Mouse (Mus musculus) limb, embryonic 14.5 days (tissue): ENCODE data around the gene Olfr477. TPM values are rescaled to one million over a fixed set of nuclear protein-coding genes. Genes with fewer than 3 reads are reported as not detected.
"Not testable (repeated sequence)": the region's sequence is repeated elsewhere in the genome, so short reads cannot be mapped to it uniquely, and the experiment has no call there.

Source experiments
- ATAC-seq: fragments of 200-750 bp; cut with Nextera tagmentation; 2 replicates; pipeline ENCODE4 v1.8.0; 2017; ENCODE audit warnings: low read depth, moderate number of reproducible peaks, moderate TSS enrichment; ENCODE audit not compliant: low FRiP score
- DNase-seq: peaks from one replicate; pipeline ENCODE4 v3.0.0-alpha.2; 2015; ENCODE audit warnings: low spot score
- H3K27ac ChIP-seq: fragments of 300-500 bp; sonication (generic); replicated peaks from 2 replicates; pipeline ENCODE4 v1.5.1; 2014; ENCODE audit warnings: low read depth, mild to moderate bottlenecking, low read length, moderate library complexity, mixed read lengths
- H3K27me3 ChIP-seq: fragments of 300-500 bp; sonication (generic); 2 replicates; pipeline ENCODE4 v1.6.1; 2014; ENCODE audit warnings: low read length, mixed read lengths; ENCODE audit not compliant: control insufficient read depth, insufficient read depth
- H3K36me3 ChIP-seq: fragments of 300-500 bp; sonication (generic); 2 replicates; pipeline ENCODE4 v1.6.1; 2014; ENCODE audit warnings: mild to moderate bottlenecking, low read length, moderate library complexity, mixed read lengths; ENCODE audit not compliant: control insufficient read depth, insufficient read depth
- H3K4me1 ChIP-seq: fragments of 300-500 bp; sonication (generic); 2 replicates; pipeline ENCODE4 v1.6.1; 2014; ENCODE audit warnings: antibody characterized with exemption, low read length, mixed read lengths; ENCODE audit not compliant: control insufficient read depth, insufficient read depth
- H3K4me2 ChIP-seq: fragments of 300-500 bp; sonication (generic); replicated peaks from 2 replicates; pipeline ENCODE4 v1.6.1; 2014; ENCODE audit warnings: low read depth, mild to moderate bottlenecking, low read length, moderate library complexity; ENCODE audit not compliant: severe bottlenecking
- H3K4me3 ChIP-seq: fragments of 300-500 bp; sonication (generic); replicated peaks from 2 replicates; pipeline ENCODE4 v1.5.1; 2014; ENCODE audit warnings: low read length
- H3K9ac ChIP-seq: fragments of 300-500 bp; sonication (generic); 2 replicates; pipeline ENCODE4 v1.6.1; 2014; ENCODE audit warnings: mild to moderate bottlenecking, low read depth, low read length, moderate library complexity; ENCODE audit not compliant: severe bottlenecking
- H3K9me3 ChIP-seq: fragments of 300-500 bp; sonication (generic); 2 replicates; pipeline ENCODE4 v1.6.1; 2016; ENCODE audit warnings: low read length; ENCODE audit not compliant: control insufficient read depth
- POLR2A ChIP-seq: fragments of 200-500 bp; IDR thresholded peaks from 2 replicates; pipeline ENCODE4 v1.8.0; 2012; ENCODE audit warnings: inconsistent platforms, mild to moderate bottlenecking, moderate library complexity, borderline replicate concordance; ENCODE audit not compliant: insufficient read depth, insufficient read length; ENCODE audit errors: extremely low read depth
- WGBS: fragments of 180-500 bp; shearing (Covaris S2); extraction: QIAGEN DNeasy Blood & Tissue Kit; methylation state at CpG from one replicate; pipeline ENCODE4 v1.1.7; 2014; 5-methylcytosine and 5-hydroxymethylcytosine counted together
- polyA plus RNA-seq, 2 experiments: library from polyadenylated mRNA; depleted of rRNA in 1 of 2; stranded (reverse) in 1 of 2; unstranded in 1 of 2; fragments of >200 nt; fragmentation: Nextera tagmentation in 1 of 2; extraction: Ambion mirVana in 1 of 2; gene quantifications; 2 replicates each; pipeline versions ENCODE4 v1.2.1 to v1.2.3; 2012 to 2014

Olfr477 gene
- polyA plus RNA-seq (2012; rRNA removed) (not detected in 2 replicates), polyA plus RNA-seq (2014; fragmentation: Nextera tagmentation; extraction: Ambion mirVana) (not detected in 2 replicates)

GRCm38 (mm10) chr7:107986393-107986792 is at the start of gene Olfr477:
Olfr477 (plus strand) TSS chr7:107986693.
- Histone ChIP-seq H3K4me3 (no peak within 1 kb of the TSS), H3K36me3 (no peaks in the 10 kb centered on the region), H3K27ac (no peak within 1 kb of the TSS), H3K4me1 (no peaks in the 10 kb centered on the region), H3K27me3 (no peaks in the 10 kb centered on the region), H3K4me2 (no peak within 1 kb of the TSS), H3K9me3 (no peaks in the 10 kb centered on the region), H3K9ac (no peak within 1 kb of the TSS)
- 74% methylated on average over 2 of the region's 2 CpGs for WGBS
- DNase-seq: no peak
- no peak for ATAC-seq
- TF ChIP-seq POLR2A: no peak

DNA sequence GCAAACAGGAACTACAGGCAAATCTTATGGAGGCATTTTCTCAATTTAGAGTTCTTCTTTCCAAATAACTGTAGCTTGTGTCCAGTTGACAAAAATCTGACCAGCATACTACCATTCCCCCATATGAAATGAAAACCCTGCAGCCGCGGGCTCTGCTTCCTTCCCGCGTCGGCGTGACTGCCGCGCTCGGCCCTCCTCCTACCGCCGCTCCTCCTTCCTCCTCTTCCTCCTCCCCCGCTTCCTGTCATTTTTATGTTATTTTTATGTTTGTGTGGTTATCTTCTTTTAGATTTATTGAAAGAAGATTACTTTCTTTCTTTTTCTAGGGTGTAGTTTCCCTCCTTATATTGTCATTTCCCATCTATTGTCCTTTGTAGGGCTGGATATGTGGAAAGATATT is 34.0 kb upstream of the Olfr477 start:
- not testable (repeated sequence) for H3K27ac ChIP-seq, H3K9ac ChIP-seq, H3K4me2 ChIP-seq, H3K4me1 ChIP-seq, H3K9me3 ChIP-seq, ATAC-seq, H3K27me3 ChIP-seq, H3K4me3 ChIP-seq, DNase-seq, H3K36me3 ChIP-seq
- WGBS: 98% methylated on average over 12 of the region's 12 CpGs

GRCm38 (mm10) chr7:107954343-107954742 is 32.1 kb upstream of the Olfr477 start, which contains the start of gene Olfr474:
Olfr474 (plus strand) TSS chr7:107954643.
- DNase-seq: no peak
- no peak for ATAC-seq
- WGBS: 80% methylated on average over 1 of the region's 1 CpGs
- Histone ChIP-seq H3K27ac (no peak within 1 kb of the TSS), H3K36me3 (no peaks in the 10 kb centered on the region), H3K9ac (no peak within 1 kb of the TSS), H3K27me3 (no peaks in the 10 kb centered on the region), H3K4me3 (no peak within 1 kb of the TSS), H3K4me2 (no peak within 1 kb of the TSS), H3K9me3 (no peaks in the 10 kb centered on the region), H3K4me1 (no peaks in the 10 kb centered on the region)
- no peak for TF ChIP-seq POLR2A

- no peak for ATAC-seq
- no peak for TF ChIP-seq POLR2A
These were observed 22.0 kb upstream of the Olfr477 start, which contains the start of gene Olfr476 for GRCm38 (mm10) chr7:107964503-107964902. Olfr476 (plus strand) TSS chr7:107964803.

DNA sequence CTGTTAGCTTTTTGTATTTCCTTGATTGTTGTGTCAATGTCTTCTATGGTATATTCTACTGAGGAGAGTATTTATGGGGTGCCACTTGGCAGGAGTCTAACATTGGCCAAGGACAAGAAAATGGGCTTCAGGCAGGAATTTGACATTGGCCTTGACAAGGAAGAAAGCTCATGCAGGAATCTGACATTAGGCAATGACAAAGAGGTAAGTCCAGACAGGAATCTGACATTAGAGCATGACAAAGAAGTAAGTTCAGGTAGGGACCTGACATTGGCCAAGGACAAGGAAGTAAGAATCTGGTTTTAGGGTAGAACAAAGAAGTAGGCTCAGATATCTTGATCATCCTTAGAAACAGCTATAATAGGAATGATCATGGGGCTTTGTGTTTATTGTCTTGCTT is 27.8 kb downstream of the Olfr477 start:
- not testable (repeated sequence) for H3K36me3 ChIP-seq, H3K4me2 ChIP-seq, H3K27ac ChIP-seq, H3K9ac ChIP-seq, ATAC-seq, DNase-seq, H3K4me1 ChIP-seq, H3K4me3 ChIP-seq, H3K9me3 ChIP-seq, H3K27me3 ChIP-seq

More at GRCm38 (mm10) chr7:107964503-107964902, 22.0 kb upstream of the Olfr477 start, which contains the start of gene Olfr476:
- 48% methylated on average over 1 of the region's 1 CpGs for WGBS
- no peak for DNase-seq
- H3K9me3 ChIP-seq: no peaks in the 10 kb centered on the region
- no peaks in the 10 kb centered on the region for H3K27me3 ChIP-seq
- no peak within 1 kb of the TSS for H3K27ac ChIP-seq
- no peak within 1 kb of the TSS for H3K4me3 ChIP-seq
- no peaks in the 10 kb centered on the region for H3K4me1 ChIP-seq
- H3K36me3 ChIP-seq: no peaks in the 10 kb centered on the region
- H3K4me2 ChIP-seq: no peak within 1 kb of the TSS
- H3K9ac ChIP-seq: no peak within 1 kb of the TSS

DNA sequence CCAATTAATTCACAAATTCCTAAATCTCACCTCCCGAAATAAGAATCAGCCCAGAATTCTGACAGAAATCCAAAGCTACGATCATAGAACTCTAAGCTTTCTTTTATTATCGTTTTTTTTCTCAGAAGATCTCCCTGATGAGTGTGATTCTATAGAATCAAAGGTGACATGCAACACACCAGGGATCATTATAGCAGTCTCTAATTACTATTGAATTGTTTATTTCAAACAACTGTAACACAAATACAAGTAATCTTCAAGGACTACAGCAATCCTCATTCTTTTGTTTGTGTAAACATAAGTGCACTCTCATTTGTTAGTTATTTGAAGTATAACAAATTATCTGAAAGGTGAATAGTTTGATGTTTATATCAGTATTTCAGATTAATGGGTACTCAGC is 47.4 kb downstream of the Olfr477 start, which contains the start of gene Olfr478:
Gene Olfr478 (minus strand): TSS at position 101 of the 400 bp plus-strand sequence.
- no peak for TF ChIP-seq POLR2A
- Histone ChIP-seq H3K4me3 (no peak within 1 kb of the TSS), H3K9me3 (no peaks in the 10 kb centered on the region), H3K4me1 (no peaks in the 10 kb centered on the region), H3K36me3 (no peaks in the 10 kb centered on the region), H3K27ac (no peak within 1 kb of the TSS), H3K27me3 (no peaks in the 10 kb centered on the region), H3K9ac (no peak within 1 kb of the TSS), H3K4me2 (no peak within 1 kb of the TSS)
- DNase-seq (no peak), ATAC-seq (no peak)
- 86% methylated on average over 3 of the region's 3 CpGs for WGBS

Other genes with a start within 250 kb of the Olfr477 start
- gene Cyb5r2, start 228.7 kb upstream of the Olfr477 start, polyA plus RNA-seq (2012; rRNA removed): 0.14 and 0.33 TPM in 2 replicates
- 0.23 and 0.32 TPM in 2 replicates for gene Cyb5r2, start 228.7 kb upstream of the Olfr477 start, polyA plus RNA-seq (2014; fragmentation: Nextera tagmentation; extraction: Ambion mirVana)
- gene Ovch2, start 185.5 kb upstream of the Olfr477 start, polyA plus RNA-seq (2012; rRNA removed): not detected in 2 replicates
- gene Ovch2, start 185.5 kb upstream of the Olfr477 start, polyA plus RNA-seq (2014; fragmentation: Nextera tagmentation; extraction: Ambion mirVana): not detected in 2 replicates
- not detected in 2 replicates for gene Olfr467, start 174.4 kb upstream of the Olfr477 start, polyA plus RNA-seq (2012; rRNA removed)
- gene Olfr467, start 174.4 kb upstream of the Olfr477 start, polyA plus RNA-seq (2014; fragmentation: Nextera tagmentation; extraction: Ambion mirVana): not detected in 2 replicates
- not detected in 2 replicates for gene Olfr469, start 161.2 kb upstream of the Olfr477 start, polyA plus RNA-seq (2012; rRNA removed)
- gene Olfr469, start 161.2 kb upstream of the Olfr477 start, polyA plus RNA-seq (2014; fragmentation: Nextera tagmentation; extraction: Ambion mirVana): not detected in 2 replicates
- gene Olfr470, start 139.2 kb upstream of the Olfr477 start, polyA plus RNA-seq (2012; rRNA removed): not detected in 2 replicates
- not detected in 2 replicates for gene Olfr470, start 139.2 kb upstream of the Olfr477 start, polyA plus RNA-seq (2014; fragmentation: Nextera tagmentation; extraction: Ambion mirVana)
- gene Olfr472, start 88.8 kb upstream of the Olfr477 start, polyA plus RNA-seq (2012; rRNA removed): not detected in 2 replicates
- not detected in 2 replicates for gene Olfr472, start 88.8 kb upstream of the Olfr477 start, polyA plus RNA-seq (2014; fragmentation: Nextera tagmentation; extraction: Ambion mirVana)
- not detected in 2 replicates for gene Olfr473, start 56.2 kb upstream of the Olfr477 start, polyA plus RNA-seq (2012; rRNA removed)
- not detected in 2 replicates for gene Olfr473, start 56.2 kb upstream of the Olfr477 start, polyA plus RNA-seq (2014; fragmentation: Nextera tagmentation; extraction: Ambion mirVana)
- not detected in 2 replicates for gene Olfr474, start 32.0 kb upstream of the Olfr477 start, polyA plus RNA-seq (2012; rRNA removed)
- gene Olfr474, start 32.0 kb upstream of the Olfr477 start, polyA plus RNA-seq (2014; fragmentation: Nextera tagmentation; extraction: Ambion mirVana): not detected in 2 replicates
- gene Olfr476, start 21.9 kb upstream of the Olfr477 start, polyA plus RNA-seq (2012; rRNA removed): not detected in 2 replicates
- gene Olfr476, start 21.9 kb upstream of the Olfr477 start, polyA plus RNA-seq (2014; fragmentation: Nextera tagmentation; extraction: Ambion mirVana): not detected in 2 replicates
- gene Olfr478, start 47.3 kb downstream of the Olfr477 start, polyA plus RNA-seq (2012; rRNA removed): not detected in 2 replicates
- gene Olfr478, start 47.3 kb downstream of the Olfr477 start, polyA plus RNA-seq (2014; fragmentation: Nextera tagmentation; extraction: Ambion mirVana): not detected in 2 replicates
- not detected in 2 replicates for gene Olfr479, start 64.0 kb downstream of the Olfr477 start, polyA plus RNA-seq (2012; rRNA removed)
- not detected in 2 replicates for gene Olfr479, start 64.0 kb downstream of the Olfr477 start, polyA plus RNA-seq (2014; fragmentation: Nextera tagmentation; extraction: Ambion mirVana)
- not detected in 2 replicates for gene Olfr480, start 80.7 kb downstream of the Olfr477 start, polyA plus RNA-seq (2012; rRNA removed)
- not detected in 2 replicates for gene Olfr480, start 80.7 kb downstream of the Olfr477 start, polyA plus RNA-seq (2014; fragmentation: Nextera tagmentation; extraction: Ambion mirVana)
- gene Olfr481, start 93.2 kb downstream of the Olfr477 start, polyA plus RNA-seq (2012; rRNA removed): not detected in 2 replicates
- not detected in 2 replicates for gene Olfr481, start 93.2 kb downstream of the Olfr477 start, polyA plus RNA-seq (2014; fragmentation: Nextera tagmentation; extraction: Ambion mirVana)
- not detected in 2 replicates for gene Olfr482, start 110.9 kb downstream of the Olfr477 start, polyA plus RNA-seq (2012; rRNA removed)
- not detected in 2 replicates for gene Olfr482, start 110.9 kb downstream of the Olfr477 start, polyA plus RNA-seq (2014; fragmentation: Nextera tagmentation; extraction: Ambion mirVana)
- not detected in 2 replicates for gene Olfr483, start 114.2 kb downstream of the Olfr477 start, polyA plus RNA-seq (2012; rRNA removed)
- gene Olfr483, start 114.2 kb downstream of the Olfr477 start, polyA plus RNA-seq (2014; fragmentation: Nextera tagmentation; extraction: Ambion mirVana): not detected in 2 replicates
- not detected in 2 replicates for gene Olfr484, start 140.8 kb downstream of the Olfr477 start, polyA plus RNA-seq (2012; rRNA removed)
- gene Olfr484, start 140.8 kb downstream of the Olfr477 start, polyA plus RNA-seq (2014; fragmentation: Nextera tagmentation; extraction: Ambion mirVana): not detected in 2 replicates
- gene Olfr485, start 173.2 kb downstream of the Olfr477 start, polyA plus RNA-seq (2012; rRNA removed): not detected in 2 replicates
- gene Olfr485, start 173.2 kb downstream of the Olfr477 start, polyA plus RNA-seq (2014; fragmentation: Nextera tagmentation; extraction: Ambion mirVana): not detected in 2 replicates
- not detected in 2 replicates for gene Olfr486, start 186.0 kb downstream of the Olfr477 start, polyA plus RNA-seq (2012; rRNA removed)
- gene Olfr486, start 186.0 kb downstream of the Olfr477 start, polyA plus RNA-seq (2014; fragmentation: Nextera tagmentation; extraction: Ambion mirVana): not detected in 2 replicates
- gene Olfr487, start 227.9 kb downstream of the Olfr477 start, polyA plus RNA-seq (2012; rRNA removed): not detected in 2 replicates
- not detected in 2 replicates for gene Olfr487, start 227.9 kb downstream of the Olfr477 start, polyA plus RNA-seq (2014; fragmentation: Nextera tagmentation; extraction: Ambion mirVana)